Mouse (Mus musculus): ENCODE data around the gene Rin2. TPM values are rescaled to one million over a fixed set of nuclear protein-coding genes. Genes with fewer than 3 reads are reported as not detected.
A peak's percentile ranks its signal among the peaks of the same experiment; 100 is the strongest.
"Not testable (repeated sequence)": the region's sequence is repeated elsewhere in the genome, so short reads cannot be mapped to it uniquely, and the experiment has no call there.

Gene Rin2
- total RNA-seq, 2 experiments from 2014 or later = 23.5 to 26.6 TPM

DNA sequence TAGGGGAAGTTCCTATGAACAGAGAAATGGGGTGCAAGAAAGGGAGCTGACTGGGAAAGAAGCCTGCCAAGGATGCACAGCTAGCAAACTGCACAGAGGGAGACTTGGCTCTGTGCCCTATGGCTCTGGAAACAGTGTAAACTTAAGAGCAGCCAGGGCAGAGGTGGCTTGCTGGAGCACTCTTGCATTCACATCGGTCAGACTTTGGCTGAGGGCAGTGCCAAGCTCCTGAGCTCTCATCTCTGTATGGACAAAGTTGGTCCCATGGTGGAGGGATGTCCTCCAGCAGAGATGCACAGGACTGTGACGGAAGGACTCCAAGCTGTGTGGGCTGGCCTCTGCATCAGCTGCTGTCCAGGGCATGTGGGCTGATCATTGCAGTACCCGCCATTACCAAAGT lies 8.5 kb downstream of the Rin2 start:
- peak; percentile 35 for DNase-seq

DNA sequence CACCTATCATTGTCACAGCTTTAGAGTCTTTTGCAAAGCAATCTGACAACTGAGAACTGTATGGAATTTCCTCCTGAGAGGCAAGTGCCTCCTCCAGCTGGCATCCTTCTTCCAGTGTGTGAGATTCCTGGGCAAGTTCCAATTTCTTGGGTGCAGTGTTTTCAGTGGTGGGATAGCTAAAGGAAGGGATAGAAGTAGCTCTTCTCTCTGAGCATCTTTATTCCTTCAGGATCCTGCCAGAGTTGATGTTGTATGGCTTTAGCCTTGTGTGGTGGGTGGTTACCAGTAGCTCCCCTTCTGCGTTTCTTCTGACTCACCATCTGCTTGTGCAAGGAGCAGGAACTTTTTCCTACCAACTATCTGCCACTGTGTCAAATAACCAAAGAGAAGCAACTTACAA lies 9.1 kb downstream of the Rin2 start:
- DNase-seq = no peak

DNA sequence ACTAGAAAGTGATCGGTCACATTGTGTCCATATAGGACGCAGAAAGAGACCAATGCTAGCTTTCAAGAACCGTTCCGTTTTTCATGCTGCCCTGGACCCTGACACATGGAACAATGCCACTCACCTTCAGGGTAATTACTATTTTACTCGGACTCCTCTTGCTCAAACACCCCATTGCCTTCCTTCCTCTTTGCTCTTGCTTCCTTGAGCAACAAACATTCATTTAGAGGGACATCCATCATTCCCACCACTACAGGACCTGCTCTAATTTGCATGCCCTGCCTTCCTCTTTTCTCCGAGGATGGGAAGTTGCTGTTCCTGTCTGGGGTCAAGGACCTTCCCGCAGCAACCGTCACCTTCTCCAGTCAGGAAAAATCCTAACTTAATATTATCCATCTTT lies 9.9 kb downstream of the Rin2 start:
- no peak for DNase-seq

DNA sequence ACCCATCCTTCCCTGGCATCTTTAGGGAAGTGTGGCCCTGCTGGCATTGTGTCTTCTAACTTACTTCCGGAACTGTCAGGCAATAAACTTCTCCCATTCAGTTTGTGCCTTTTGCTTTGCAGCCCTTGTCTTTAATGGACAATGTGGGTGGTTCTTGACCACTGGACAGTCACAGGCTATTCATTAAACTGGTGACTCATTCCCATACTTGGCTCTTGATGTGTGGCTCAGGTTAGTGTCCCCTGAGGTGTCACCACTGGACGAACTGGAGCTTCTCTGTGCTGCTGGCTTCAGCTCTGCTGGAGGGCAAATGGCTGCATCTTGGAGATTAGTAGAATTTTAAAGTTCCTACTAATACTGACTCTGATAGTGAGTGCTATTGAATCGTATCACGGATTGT lies 11.0 kb downstream of the Rin2 start:
- no peak for DNase-seq

DNA sequence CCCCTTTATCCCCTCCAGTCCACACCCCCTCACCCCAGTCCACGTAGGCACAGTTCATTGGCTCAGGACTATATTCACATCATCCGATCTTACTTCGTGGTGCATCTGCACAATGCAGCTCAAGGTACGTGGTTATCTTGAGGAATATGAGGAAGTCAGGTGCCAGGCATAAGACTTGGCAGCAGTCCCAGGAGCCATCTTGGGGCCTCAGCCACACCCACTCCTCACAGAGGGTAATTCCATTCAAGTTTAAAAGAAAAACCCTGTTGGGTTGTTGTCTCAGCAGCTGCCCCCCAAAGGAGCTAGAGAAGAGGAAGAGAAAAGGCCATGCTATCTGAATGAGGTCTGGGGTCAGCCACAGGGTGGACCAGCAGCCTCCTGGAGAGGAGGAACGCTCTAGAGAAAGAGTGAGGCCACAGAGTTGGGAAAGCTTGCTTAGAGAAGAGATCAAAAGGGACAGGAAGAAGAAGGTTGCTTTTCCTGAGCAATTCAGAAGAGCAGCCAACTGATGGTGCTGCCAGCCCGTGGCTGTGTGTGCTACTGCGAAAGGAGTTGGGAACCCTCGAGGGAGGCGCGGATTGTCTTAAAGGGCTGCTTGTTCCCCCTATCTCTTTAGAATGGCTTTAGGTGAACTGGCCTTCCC lies 16.5 kb downstream of the Rin2 start:
- DNase-seq = no peak

DNA sequence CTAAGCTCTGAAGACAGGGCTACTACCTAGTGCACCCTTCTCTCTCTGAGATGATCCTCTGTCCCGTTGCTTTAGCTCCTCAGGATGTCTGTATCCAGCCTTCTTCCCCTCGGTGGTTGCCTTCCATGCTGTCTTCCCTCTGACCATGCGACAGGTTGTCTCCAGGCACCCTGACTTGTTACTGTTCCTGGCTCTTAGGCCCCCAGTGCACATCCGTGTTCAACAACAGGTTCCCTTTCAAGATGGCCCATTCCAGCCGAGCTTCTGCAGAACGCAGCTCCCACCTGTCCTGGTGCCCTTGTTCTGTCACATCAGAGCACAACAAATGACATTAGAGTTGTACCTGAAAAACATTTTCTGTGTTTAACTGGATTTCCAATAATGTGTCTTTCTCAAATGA lies 22.1 kb downstream of the Rin2 start:
- no peak for DNase-seq

DNA sequence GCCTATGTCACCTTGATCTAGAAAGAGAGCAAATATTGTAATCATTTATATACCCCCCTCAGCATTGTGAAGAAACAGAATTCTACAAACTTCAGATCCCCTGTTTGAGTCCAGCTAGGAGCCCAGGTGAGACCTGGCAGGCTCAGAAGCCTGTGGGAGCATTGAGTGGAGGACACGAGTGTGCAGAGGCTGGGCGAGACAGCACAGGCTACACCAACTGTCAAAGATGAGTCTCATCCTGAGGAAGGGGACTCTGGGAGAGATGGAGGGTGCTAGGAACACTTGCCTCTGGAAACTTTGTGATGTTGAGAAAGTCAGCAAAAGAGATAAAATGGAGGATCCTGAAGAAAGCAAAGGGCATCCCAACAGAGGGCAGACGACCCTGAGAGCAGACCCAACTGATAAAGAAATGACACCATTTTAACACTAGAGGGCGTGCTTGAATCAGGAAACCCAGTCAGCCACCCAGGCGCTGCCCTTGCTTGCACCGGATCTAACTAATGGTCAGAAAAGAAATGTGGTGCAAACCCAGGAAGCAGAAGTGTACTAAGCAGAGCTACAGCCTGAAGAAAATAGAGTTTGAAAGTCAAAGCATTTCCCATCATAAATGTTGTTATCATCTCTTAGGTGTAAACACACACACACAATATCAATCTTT lies 24.5 kb downstream of the Rin2 start:
- DNase-seq = peak; percentile 31

DNA sequence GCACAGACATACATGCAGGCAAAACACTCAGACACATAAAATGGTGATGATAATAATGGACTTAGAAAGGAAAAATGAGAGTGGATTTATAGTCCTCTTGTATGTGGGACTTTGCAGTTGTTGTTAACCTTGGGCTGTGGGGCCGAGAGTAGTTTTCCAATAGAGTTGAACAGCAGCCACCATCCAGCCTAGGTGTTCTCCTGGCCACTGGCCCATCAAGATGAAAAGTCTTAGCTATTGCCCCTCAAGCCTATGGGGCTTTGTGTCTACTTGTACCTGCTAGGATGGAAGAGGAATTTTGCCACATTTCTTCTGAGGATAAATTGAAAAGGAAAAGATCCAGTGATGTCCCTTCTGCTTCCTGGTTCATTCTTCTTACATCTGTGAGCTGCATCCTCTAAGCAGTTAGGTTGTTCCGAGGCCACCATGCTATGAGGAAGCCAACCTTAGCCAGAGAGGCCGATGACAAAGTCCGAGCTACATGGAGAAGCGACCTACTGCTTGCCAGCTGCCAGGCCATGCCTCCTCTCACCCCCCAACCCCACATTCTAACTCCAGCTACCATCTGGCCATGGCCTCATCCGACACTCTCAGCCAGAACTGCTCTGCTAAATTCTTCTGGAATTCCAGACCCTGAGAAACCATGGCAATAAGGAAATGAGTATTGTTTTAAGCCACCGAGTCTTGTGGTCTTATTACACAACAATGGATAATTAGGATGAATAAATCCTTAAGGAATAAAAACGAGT lies 25.4 kb downstream of the Rin2 start:
- DNase-seq = no peak

DNA sequence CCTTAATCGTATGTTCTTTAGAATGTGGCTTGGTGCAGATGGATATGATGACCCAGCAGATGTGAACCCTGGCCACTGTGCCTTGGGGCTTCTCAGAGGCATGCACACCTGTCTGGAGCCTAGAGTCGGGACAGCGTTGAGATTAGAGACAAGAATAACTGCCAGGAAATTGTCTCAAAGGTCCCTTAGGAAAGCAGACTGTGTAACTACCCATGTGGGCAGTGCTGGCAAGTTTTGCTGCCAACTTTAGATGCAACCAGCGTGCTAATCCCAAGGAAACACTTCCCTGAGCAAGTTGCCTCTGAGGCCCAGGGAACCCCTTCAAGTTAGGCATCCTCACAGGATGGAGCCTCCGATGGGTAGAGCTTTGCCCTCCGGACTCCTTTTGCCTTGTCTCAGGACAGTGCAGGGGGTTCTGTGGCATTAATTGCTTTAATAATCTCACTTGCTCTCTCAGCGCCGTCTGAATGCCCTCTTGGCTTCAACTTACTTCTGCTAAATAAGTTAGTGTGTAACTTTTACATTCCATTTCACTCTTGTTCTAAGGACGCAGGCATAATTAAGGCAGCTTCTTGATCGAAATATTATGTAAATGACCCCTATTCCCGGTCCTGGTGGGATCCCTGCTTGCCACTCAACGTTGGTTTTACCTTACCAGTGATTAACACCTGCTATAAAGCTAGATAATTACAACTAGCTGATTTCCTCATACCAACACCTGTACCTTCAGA lies 26.8 kb downstream of the Rin2 start:
- DNase-seq = no peak

DNA sequence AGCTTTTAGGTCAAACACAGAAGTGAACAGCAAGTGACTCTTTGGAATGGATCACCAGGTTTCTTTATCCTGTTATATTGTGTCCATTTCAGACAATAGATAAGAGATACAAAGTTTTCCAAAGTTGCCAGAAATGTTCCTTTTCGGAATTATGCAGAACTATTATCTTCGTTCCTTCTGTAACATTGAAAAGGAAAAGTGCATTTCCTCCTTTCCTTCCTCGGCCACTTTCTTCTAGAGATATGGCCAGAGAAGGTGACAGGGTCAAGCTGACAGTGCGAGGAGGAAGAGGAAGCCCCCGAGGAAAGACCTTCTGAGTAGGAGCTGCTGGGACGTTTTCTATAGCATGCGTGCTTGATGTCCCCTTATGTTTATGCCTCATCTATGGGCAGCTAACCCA lies 29.7 kb downstream of the Rin2 start:
- no peak for DNase-seq

DNA sequence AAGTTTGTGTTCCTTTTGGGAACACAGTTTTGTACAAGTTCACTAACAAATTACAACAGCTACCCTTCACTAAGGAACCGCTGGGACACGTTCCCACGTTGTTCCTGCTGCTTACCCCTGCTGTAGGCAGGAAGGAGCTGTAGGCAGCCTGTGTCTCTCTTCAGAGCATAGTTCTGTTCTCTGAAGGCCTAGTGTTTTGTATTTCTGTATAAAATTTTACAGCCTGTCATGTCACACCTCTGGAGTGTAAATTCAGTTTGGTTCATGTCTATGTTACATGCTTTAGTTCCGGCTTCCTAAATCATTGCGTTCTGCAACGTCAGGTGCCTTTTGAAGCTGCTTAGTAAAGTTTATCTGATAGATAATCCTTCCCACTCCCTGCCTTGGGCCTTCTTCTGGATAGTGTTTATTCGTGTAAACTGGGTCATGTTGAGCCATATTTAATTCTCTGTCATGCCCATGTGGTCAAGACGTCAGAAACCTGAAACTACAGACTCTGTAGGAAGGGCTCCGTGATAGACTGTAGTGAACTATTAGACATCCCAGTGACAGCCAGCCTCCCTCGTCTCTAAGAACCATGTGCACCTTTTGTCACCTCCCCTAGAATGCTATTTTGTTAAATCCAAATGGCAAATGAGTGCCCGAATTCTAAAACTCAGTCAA lies 34.8 kb downstream of the Rin2 start:
- DNase-seq = no peak

DNA sequence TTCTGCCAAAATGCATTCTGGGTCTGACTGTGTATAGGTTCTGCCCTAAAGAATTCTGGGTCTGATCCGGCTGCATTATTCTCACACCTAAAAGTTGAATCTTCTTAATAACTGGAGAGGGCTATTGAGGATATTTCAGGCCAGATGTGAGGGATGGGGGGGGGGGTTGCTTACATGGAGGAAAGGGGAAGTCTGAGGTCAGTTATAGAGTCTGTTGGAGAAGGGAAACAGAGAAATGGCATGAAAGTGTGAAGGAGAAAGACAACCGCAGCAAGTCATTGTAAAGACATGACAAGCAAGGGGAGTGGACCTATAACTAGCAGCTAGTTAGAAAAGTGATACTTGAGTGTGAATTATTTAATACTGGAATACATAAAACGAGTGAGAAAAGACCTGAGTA lies 36.5 kb downstream of the Rin2 start:
- no peak for DNase-seq

DNA sequence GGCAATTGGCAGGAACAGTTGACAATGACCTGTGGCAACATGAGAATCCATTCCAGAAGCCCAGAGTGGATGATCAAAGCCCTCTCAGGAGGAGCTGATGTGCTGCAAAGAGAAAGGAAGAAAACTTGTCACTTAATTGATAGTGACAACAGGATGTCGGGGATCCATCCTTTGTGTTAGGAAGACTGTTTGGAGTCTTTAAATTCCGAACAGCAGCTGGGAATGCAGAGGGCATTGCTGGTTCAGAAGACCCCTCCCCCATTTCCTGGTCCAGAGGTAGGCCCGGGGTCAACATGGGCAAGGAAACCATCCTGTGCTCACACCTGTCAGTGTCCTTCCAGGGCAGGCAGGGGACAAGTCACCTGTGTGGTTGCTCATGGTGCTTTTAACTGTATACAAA lies 37.0 kb downstream of the Rin2 start:
- no peak for DNase-seq

DNA sequence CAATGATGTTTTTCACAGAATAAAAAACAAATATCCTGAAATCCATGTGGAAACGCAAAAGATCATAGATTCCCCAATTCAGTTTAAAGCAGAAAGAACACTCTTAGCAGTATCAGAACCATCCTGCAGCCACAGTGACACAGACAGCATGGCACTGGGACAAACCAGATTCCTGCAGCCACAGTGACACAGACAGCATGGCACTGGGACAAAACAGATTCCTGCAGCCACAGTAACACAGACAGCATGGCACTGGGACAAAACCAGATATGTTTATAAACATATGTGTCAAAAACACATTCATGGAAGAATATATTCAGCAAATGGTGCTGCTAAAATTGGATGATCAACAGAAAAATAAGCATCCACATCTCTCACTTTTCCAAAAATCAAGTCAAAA lies 42.5 kb downstream of the Rin2 start:
- no peak for DNase-seq

DNA sequence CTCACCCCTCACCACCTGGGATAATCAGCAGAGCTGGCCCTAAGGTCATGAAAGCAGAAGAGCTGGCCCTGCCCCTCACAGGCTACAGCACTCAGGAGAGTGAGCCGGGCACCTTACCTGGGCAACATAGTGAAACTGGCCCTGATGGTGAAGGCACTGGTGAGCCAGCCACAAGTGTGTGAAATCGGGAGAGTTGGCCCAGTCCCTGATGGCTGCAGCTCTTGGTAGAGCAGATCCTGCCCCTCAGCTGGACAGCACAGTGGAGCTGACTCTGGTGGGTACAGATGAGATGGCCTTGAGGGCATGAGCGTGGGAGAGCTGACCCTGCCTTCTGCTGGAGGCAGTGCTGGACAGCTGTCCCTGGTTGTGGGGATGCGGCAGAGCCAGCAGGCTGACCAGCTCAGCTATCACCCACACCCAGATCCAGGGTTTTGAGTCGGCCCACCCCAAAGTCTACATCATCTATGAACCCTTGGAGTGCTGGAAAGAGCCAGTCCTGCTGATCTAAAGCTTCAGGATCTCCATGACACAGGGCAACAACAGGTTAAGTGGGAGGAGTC lies 43.7 kb downstream of the Rin2 start:
- no peak for DNase-seq

DNA sequence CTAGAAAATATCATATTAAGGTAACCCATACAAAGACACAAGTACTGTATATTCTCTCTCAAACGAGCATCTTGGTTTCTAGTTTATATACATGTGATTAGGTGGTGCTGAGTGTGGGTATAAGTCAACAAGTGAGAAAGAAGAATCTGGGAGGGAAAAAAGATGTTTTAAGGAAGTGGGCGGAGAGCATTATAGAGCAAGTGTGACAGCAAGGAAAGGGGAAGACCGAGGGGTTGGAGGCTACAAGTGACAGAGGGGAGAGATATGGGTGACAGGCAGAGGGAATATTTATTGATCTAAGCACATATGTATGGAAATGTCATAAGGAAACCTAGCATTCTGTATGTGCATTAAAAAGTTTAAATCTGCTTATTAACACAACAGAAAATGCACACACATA lies 45.1 kb downstream of the Rin2 start:
- no peak for DNase-seq

DNA sequence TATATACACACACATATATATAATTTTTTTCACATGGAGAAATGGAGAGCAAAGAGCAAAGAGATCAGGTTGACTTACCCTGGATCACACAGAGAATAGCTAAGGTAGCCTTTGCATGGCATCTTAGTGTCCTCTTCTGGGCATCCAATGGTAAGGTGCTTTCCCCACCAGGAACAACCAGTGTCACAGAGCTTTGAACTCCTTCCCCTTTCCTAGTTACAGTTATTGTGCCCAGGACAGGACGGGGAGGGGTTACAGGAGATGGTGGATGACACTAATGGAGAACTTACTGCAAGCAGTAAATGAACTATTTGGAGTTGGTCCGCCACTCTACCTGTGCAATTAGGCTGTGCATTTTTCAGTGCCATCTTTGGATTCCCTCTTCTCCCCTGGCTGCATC lies 45.7 kb downstream of the Rin2 start:
- no peak for DNase-seq

DNA sequence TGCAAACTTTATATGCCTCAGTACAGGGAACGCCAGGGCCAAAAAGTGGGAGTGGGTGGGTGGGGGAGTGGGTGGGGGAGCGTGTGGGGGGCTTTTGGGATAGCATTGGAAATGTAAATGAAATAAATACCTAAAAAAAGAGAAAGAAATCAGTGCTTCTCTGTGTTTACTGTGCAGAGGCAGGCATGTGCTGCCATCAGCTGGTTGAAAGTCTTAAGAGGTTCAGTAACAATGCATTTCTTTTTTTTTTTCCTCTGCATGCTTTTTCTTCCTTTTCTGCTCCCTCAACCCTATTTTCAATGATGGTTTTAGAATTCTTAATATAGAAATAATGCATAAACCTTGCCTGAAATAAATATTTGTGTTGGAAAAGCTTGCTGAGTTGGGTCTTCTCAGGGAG lies 47.3 kb downstream of the Rin2 start:
- DNase-seq = not testable (repeated sequence)

DNA sequence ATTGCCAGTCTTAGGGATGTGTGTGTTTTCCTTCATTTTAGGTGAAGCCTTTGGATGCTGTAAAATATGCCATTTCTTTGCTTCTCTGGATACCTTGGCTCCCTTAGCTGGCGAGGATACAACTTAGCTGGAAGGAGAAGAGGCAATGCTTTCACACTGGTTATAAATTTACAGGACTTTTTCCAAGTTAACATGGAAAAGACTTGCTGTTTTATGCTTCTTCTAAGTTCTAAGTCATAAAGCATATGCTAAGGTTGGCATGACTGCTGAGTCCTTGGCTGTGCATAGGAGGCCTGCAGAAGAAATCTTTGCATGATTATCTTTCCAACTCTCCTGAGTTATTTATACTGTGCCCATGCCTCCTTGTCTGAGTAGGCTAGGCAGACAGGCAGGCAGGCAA lies 49.3 kb downstream of the Rin2 start:
- no peak for DNase-seq

DNA sequence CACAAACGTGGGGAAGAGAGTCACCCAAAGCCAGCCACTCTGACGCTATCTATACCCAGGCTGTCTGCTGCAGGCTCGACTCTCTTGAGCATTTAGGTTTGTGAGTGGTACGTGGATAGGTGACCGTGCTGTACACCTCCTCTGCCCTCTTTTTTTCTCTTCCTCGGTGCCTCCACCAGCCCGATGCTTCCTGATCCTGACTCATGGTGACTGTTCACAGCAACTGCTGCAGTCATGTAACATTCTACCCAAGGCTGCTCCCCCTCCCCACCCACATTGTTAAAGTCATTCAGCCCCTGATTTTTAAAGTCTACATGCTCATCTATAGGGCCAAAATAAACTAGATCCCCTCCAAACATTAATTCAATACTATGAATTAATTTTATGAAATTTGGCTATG lies 54.4 kb downstream of the Rin2 start:
- no peak for DNase-seq

DNA sequence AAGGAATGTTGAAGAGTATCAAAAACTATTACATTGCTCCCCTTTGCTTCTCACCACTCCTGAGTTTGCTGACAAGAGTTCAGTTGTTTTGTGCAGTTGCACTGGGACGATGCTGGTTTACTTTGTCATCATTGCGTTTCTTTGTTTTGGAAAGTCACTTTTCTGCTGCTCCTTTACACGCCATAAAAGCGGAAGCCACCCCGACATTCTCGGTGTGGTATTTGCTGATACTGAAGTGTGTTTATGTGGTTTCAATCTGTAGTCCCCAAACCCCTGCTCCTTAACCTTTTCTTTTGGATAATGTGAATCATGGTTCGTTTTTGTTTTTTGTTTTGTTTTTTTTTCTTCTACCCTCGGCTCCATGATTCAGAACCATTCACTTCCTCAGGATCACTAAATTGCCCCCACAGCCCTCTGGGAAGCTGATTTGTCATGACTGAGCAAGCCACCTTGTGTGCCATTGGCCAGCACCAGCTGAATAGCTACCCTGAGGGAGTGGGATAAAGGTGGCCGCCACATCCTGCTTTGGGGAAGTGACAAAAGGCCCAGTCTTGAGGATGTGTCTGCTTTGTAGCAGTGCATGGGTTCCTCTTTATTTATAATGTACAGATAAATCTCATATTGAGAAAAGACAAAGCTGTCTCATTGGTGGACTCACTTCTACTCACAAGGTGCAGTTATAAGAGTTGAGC lies 55.3 kb downstream of the Rin2 start:
- no peak for DNase-seq

DNA sequence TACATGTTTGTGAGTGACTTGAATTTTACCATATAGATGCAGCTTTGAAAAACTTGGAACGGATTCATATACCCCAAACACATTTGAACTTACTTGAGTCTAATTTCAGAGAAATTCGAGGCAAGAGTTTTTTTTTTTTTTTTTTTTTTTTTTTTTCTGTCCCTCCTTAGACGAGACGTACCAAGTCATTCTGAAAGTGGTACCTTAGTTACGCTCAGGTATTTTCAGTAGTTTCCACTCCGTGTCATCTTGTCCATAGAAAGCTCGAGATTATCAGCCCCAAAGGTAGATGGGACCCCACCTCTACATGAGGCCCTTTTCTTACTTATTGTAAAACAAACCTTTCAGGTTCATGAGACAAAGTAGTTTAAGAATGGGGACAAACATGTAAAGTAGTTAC lies 55.9 kb downstream of the Rin2 start:
- no peak for DNase-seq
